Mouse (Mus musculus) ES-E14 (cell line): Measurements from ENCODE around the gene Ostm1.

ENCODE experiments used
- CHD2 ChIP-seq: IDR thresholded peaks from 2 replicates; pipeline ENCODE4 v1.6.1; 2014; ENCODE audit warnings: mild to moderate bottlenecking, low read depth, low read length, inconsistent platforms
- HCFC1 ChIP-seq: IDR thresholded peaks from 2 replicates; pipeline ENCODE4 v1.6.1; 2012; ENCODE audit warnings: low read length, inconsistent platforms, borderline replicate concordance; ENCODE audit not compliant: insufficient read depth
- ZC3H11A ChIP-seq: IDR thresholded peaks from 2 replicates; pipeline ENCODE4 v1.6.1; 2012; ENCODE audit warnings: low read depth, mild to moderate bottlenecking, inconsistent platforms, low read length, borderline replicate concordance

- TF ChIP-seq ZC3H11A (no peak), CHD2 (no peak), HCFC1 (no peak)
These were observed 9.0 kb upstream of the Ostm1 start for GRCm38 (mm10) chr10:42574639-42575038.
